Mouse (Mus musculus) layer of hippocampus, adult 8-10 months (tissue): ENCODE data around the gene Col13a1. TPM values are rescaled to one million over a fixed set of nuclear protein-coding genes. Genes with fewer than 3 reads are reported as not detected.

Source experiments
- DNase-seq, 2 experiments: peaks; one replicate each; pipeline ENCODE4 v3.0.0; 2022; ENCODE audit warnings: low spot score in 2 of 2
- total RNA-seq, 4 experiments: library from RNA; stranded (reverse); gene quantifications; 2 replicates each; pipeline ENCODE4 v1.2.4; 2022

Gene Col13a1
- total RNA-seq, 4 experiments from 2014 or later = 1.3 to 2.1 (median 1.7) TPM

DNA sequence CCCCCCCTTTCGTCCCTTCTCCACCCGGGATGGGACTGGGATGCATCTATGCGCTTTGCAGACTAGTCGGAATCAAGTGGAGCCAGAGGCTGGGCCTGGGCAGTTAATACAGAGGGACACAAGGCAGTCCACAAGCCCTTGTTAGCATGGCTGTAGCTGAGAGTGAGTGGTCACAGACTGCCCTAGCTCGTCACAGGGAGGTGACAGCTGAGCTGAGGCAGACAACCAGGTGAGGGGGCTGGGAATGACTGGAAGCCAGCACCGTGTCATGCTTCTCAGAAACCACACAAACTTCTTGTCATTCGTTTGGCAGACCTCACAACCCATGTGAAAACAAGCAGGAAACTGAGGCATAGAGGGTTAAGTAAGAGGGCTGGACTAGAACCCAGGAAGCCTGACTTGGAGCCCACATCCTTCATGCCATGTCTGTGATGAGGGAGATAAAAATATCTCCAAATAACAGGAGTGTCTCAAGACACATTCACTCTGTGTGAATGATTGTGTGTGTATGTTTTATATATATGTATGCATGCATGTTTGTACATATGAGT is 10.8 kb downstream of the Col13a1 start:
- DNase-seq = no peak

DNA sequence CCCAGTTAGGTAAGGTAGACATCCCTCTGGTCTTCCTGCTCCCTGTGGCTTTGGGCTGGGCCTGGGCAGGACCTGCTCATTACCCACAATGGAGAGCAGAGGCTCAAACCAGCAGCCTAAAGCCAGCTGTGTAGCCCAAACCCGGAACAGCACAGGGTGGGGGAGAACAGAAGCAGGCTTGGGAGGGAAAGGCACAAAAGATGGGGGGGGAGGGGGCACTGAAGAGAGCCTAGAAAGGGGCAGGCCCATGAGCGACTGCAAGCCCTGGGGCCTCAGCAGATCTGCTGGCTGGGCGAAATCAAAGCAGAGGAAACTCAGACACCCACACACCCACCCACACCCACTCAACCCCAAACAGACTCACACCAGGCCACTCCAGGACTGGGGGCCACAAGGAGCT is 11.7 kb downstream of the Col13a1 start:
- no peak for DNase-seq

- DNase-seq = no peak
Measured at GRCm38 (mm10) chr10:61965386-61965841, 13.5 kb downstream of the Col13a1 start.

GRCm38 (mm10) chr10:61956718-61957117 is 22.2 kb downstream of the Col13a1 start:
- no peak for DNase-seq

DNA sequence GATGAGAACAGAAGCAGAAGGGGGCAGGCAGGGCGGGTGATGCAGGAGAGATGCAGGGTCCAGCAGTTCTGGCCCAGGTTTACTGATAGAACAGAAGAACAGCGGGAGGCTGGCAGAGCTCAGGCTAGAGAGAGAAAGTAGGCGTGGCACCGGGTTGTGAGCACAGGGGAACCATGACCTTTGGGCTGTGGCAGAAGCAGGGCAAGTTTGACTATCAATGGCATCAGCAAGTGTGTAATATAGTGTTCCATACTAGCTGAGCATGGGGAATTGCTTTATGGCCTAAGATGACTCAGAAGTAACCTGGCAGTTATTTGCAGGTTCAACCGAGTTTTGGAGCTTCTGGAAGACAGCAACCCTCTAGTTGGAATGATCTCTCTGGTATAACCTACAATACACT is 25.0 kb downstream of the Col13a1 start:
- no peak for DNase-seq

DNA sequence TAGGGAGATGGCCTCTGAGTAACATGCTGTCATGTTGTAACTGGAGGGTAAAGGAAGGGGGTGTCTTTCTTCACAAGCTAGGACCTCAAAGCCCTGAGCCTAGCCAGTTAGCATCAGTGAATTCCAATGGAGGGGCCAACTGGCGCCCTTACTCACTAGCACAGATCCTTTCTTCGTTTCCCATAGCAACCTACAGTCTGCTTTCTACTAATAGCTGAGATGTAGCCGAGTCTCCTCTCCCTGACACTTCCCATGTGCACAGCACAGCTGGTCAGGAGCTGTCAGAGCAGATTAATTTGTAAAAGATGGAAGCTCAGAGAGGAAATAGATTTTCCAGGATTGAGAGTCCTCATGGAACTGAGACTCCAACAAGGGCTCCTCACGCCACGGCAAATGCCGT is 29.4 kb downstream of the Col13a1 start:
- peak; percentile 26 to 28 for DNase-seq

GRCm38 (mm10) chr10:61944386-61944785 is 34.5 kb downstream of the Col13a1 start:
- no peak for DNase-seq

DNA sequence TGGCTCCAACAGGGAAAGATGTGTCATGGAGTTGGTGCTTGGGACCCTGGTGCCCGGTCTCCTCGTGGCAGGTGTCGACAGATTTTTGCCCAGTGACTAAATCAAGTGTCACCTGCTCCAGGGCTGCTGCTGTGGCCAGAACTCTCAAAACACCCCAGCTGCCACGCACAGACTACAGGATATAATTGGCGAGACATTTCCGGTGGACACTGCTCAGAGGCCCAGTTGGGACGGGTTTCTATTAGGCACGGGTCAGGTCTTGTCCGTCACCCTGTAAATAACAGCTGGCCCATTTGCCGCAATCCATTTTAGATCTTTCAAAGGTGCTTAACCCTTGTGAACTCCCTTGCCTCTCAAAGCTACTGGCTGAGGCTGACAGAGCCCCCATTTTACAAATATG is 35.4 kb downstream of the Col13a1 start:
- DNase-seq = no peak

GRCm38 (mm10) chr10:61942719-61943118 is 36.2 kb downstream of the Col13a1 start:
- DNase-seq = no peak

- DNase-seq = no peak
Measured at GRCm38 (mm10) chr10:61936211-61937121, 42.4 kb downstream of the Col13a1 start.

- DNase-seq = no peak
Measured at GRCm38 (mm10) chr10:61931678-61932077, 47.2 kb downstream of the Col13a1 start.

GRCm38 (mm10) chr10:61929901-61930300 is 49.0 kb downstream of the Col13a1 start:
- no peak for DNase-seq

GRCm38 (mm10) chr10:61928725-61929651 is 49.9 kb downstream of the Col13a1 start:
- DNase-seq = no peak

- DNase-seq = no peak
Measured at GRCm38 (mm10) chr10:61925691-61926090, 53.2 kb downstream of the Col13a1 start.

DNA sequence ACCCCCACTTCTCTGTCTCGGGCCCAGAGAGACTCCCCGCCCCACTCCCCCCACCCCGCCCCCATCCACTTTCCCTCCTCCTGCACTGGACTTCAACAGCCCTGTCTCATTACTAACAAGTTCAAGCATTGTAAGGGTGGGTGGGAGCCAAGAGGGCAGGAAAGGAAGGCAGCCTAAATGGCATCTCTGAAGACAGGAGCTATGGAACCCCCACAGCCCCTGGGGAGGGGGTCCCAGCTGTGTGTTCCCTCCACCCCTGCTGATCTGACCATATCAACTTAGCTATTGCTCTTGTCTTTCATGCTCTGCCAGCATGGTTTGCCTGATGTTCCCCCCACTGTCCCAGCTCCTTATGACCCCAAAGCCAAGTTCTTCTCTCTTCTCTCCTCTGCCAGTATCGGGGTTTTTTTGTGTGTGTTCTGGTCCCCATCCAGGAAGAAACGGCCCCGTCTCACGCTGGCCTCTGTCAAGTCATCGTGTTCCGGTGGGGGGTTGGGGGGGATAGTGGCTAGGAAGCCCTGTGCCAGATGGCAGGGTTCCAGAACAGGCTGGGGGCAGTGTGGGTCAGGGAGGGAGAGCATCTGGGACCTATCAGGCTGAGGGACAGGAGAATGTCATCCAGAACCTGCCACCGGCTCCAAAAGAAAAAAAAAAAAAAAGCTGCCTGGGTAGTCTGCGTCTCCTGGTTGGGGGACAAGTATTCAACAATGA is 58.1 kb downstream of the Col13a1 start:
- DNase-seq = no peak

- no peak for DNase-seq
Measured at GRCm38 (mm10) chr10:61919924-61920654, 58.8 kb downstream of the Col13a1 start.

GRCm38 (mm10) chr10:61919496-61919895 is 59.4 kb downstream of the Col13a1 start:
- no peak for DNase-seq

- no peak for DNase-seq
Measured at GRCm38 (mm10) chr10:61917066-61917465, 61.8 kb downstream of the Col13a1 start.

- DNase-seq = no peak
Measured at GRCm38 (mm10) chr10:61911770-61912169, 67.1 kb downstream of the Col13a1 start.

DNA sequence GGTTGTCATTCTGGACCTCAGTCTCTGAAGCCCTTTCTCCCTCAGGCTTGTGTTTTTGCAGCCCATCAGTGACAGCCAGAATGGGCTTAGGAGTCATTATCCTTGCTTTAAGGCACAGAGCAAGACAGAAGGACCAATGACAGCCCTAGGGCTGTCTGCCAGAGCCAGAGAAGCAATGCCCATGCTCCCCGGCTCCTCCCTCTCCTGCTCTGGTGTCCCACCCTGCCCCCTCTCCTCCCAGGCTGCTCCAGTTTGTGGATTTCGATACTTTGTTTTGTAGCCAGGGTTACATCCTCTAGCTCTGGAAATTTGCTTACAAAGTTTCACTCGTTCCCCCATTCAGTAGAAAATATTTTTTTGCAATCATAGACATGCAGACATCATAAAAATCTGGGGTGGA is 69.9 kb downstream of the Col13a1 start:
- DNase-seq = no peak
